Mouse (Mus musculus) inflammation-experienced regulatory T-cells, adult 6 months (primary cell): ENCODE measurements around the gene Gstp1. TPM values are rescaled to one million over a fixed set of nuclear protein-coding genes. Genes with fewer than 3 reads are reported as not detected.

Experiments used
- ATAC-seq: one replicate; pipeline ENCODE4 v1.8.0; 2017
- polyA plus RNA-seq, 3 experiments: library from polyadenylated mRNA; unstranded; fragments of 100-300 nt; shearing (Covaris generic); gene quantifications; one replicate each; pipeline ENCODE4 v1.2.1; 2017

Gstp1 gene
- polyA plus RNA-seq, 3 experiments from 2014 or later = 417 to 553 (median 508) TPM

DNA sequence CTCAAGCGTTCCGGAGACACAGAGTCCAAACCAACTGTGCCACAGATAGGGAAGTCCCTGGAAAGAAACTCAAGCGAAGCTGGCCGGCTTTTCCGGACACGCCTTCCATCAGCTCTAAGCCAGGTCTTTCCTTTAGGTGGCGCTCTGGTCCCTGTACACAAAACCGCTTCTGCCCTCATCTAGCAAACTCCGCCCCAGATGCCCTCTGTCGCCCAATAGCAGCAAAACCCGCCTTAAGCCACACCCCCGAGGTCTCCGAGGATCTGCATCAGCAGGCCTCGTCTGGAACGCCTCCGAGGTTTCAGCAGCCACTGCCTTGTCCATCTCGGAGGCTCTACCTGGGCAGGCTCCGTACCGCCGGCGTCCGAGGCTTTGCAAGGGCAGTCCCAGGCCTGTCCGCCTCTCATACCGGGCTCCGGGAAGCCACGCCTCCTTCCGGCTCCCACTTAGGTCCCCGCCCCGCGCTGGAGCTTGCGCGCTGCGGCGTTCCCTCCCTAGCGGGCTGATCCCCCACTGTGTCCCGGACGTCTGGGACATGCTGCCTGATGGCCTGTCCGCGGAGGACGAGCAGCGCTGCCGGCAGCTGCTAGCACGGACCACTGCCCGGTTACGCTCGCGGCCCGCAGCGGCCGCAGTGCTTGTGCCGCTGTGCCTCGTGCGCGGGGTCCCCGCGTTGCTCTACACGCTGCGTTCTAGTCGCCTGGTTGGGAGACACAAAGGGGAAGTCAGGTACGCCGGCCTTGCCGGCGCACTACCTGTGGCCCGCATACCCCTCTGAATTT lies 37.5 kb downstream of the Gstp1 start, which contains the start of the genes Nudt8 and Gm49405:
TSS of gene Nudt8 (plus strand) at position 462 of the 782 bp plus-strand sequence.
TSS of gene Gm49405 (plus strand) at position 508 of the 782 bp plus-strand sequence.
- peak; percentile 93 for ATAC-seq

DNA sequence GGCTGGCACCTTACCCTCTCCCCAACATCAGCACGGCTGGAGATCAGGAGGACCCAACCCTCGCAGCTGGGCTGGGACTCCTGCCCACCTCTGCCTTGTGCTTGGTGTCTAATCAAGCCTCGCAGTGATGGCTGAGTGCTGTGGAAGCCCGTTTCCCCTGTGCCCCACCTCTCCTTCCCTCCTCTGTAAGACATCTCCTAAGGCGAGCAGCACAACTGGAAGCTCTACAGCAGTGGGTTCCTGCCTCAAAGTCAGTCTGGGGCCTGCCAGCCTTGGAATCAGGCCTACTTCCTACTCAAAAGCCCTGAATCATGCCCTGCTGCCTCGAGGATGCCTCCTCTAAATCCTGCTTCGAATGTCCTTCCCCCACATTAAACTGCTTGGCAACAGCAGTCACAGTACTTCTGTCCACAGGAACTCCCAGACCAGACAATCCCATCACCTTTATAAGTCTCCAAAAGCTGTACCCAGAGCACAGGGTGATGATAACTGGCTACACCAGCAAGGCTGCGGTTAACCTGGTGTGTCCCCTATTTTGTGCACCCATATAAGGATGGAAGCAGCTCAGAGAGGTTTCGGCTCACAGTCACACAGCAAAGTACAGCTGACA lies 38.6 kb downstream of the Gstp1 start:
- no peak for ATAC-seq

DNA sequence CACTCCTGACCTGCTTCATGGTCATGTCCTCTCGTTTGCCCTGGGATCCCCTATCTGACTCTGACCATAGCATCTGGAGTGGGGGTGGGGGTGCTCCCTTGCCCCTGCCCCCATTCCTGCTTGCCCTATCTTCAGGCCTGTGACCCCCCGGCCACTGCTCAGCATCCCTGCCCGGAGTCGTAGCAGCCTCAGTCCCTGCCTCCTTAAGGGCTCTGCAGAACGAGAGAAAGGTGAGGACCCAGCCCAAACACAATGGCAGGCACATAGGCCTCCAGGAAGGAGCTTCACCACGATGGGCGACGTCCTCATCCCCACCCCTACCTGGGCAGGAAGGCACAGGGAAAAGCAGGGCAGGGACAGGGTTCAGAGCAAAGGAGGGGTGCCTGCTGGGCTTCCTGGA lies 39.5 kb downstream of the Gstp1 start:
- no peak for ATAC-seq

DNA sequence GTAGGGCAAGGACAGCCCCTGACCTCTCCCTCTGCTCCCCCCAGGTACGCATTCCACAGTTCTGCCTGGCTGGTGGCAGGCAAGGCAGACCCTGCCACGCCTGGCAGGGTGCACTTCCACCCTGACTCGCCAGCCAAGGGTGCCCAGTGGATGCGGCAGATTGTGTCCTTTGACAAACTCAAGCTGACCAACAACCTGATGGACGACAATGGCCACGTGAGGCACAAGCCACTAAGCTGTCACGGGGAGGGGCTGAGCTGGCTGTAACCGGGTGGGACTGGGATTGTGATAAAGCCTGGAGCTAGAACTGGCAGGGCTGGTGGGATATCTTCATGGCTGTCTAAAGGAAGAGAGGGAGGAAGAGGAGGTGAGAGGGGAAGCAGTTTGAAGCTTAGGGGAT lies 40.6 kb downstream of the Gstp1 start:
- no peak for ATAC-seq

DNA sequence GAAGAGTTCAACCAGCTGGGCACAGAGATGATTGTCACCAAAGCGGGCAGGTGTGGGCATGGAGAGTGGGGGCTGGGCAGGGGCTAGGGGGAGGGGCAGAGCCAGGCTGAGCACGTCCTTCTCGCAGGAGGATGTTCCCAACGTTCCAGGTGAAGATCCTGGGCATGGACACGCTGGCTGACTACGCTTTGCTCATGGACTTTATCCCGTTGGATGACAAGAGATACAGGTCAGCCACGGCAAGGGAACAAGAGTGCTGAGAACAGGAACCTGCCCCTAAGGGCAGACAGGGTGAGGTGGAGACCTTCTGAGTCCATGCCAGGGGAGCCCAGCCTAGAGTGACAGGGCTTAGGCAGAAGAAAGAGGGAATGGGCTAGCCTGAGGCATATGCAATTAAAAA lies 41.0 kb downstream of the Gstp1 start:
- no peak for ATAC-seq

DNA sequence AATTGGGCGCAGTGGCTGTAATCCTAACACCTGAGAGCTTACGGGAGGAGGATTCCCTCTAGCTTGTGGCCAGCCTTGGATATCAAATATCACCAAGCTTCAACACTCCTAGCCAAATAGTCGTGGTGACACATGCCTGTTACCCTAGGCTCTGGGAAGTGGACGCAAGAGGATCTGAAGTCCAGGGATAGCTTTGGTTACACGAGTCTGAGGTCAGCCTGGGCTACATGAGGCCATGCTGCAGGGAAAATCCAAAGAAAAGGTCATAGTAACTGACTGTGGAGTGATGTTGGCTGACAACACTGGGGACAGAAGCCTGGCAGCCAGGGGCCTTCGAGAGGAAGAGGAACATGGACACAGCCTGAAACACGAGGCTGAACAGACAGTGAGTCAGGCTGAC lies 41.7 kb downstream of the Gstp1 start:
- ATAC-seq = no peak

DNA sequence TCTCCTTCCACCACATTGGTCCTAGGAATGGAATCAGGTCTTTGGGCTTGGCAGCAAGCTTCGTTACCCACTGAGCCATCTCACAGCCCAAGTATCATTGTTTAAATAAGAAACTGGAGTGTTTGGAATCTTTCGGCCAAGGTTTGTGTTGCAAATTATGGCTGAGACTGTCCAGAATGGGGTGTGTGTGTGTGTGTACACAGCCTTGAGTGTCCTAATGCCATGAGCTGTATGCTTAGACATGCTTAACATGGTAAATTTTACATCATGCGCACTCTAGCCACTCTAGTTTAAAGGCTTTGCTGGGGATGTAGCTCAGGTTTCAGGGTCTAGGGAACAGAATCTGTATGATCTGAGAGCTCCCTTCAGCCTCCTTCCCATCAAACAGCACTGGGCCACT lies 42.3 kb downstream of the Gstp1 start:
- no peak for ATAC-seq

DNA sequence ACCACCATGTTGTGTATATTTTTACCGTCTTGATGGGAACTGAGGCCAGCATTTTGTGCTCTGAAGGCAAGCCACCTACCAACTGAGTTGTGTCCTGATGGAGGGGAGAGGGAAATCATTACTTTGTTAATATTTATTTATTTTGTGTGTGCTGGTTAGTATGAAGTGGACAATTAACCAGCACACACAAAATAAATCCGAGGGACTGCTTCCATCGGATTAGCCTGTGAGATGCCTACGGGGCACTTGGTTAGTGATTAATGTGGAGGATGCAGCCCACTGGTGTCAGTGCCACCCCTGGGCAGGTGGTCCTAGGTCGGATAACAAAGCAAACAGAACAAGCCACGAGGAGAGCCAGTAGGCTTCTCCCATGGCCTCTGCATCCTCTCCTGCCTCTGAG lies 42.9 kb downstream of the Gstp1 start:
- no peak for ATAC-seq

DNA sequence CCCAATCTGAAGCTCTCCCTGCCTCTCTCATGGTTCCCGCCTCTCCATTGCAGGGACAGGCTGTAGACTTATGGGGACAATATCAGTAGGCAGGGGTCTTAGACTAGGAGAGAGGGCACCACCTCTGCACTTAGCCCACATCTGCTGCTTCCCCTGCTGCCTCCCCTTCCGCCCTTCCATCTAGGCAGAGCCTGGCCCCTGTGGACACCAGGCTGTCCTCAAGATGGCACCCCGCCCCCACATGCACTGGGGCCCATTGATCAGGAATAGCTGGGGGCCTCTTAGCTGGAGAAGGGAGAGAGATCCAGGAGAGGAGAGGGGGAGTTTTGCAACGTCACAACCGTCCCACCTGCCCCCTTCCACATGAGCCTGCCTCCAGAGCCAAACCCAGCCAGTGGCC lies 45.4 kb downstream of the Gstp1 start, which contains the start of gene Tbx10:
TSS of gene Tbx10 (plus strand) at position 337 of the 400 bp plus-strand sequence.
- ATAC-seq = no peak

DNA sequence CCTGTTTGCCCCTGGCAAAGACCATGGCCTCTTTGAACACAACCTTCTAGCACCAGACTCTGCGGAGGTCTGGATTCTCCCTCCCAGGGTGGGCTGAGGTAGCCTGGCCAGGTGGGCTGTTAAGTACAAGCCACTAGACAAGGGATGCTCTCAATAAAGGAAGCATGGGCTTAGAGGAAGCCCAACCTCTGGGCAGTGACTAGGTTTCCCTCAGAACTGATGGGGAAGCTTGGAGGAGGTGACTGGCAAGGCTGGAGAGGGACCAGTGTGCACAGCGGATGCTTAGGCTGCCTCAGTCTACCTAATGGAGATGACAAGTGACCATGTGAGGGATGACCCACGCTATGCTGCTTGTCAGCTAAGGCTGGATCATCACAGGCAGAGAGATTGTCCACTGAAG lies 45.8 kb downstream of the Gstp1 start:
- ATAC-seq = no peak

DNA sequence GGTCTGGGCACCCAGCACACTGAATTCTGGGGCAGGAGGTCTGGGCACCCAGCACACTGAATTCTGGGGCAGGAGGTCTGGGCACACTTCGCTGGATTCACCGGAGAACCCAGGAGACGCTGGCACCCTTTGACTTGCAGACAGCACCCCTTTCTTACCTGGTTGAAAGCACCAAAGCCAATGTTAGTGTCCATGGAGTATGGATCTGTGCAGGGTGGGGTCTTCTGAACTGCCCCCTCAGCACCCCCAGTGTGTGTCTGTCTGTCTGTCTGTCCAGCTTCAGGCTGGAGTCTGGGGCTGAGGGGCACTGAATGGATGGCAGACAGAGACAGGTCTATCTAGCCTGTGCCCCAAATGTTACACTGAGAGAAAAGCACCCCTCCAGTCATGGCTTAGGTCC lies 46.2 kb downstream of the Gstp1 start:
- ATAC-seq = no peak

DNA sequence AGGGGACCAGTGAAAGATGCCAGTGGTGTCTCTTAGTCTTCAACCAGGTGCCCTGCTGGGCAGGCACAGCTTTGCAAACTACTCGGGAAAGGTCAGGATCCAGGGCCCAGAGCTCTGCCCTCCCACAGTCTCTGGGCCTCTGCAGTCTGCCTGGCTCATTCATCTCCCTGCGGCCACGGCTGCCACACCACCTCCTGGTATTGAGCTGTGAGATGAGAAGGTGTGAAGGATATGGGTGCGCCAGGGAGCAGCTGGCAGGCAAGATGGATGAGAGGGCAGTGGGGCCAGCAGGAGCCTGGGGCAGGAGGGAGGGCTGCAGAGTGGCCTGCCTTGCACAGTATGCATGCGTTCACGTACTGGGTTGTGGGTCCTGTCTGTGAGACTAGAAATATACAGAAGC lies 47.0 kb downstream of the Gstp1 start:
- ATAC-seq = no peak

DNA sequence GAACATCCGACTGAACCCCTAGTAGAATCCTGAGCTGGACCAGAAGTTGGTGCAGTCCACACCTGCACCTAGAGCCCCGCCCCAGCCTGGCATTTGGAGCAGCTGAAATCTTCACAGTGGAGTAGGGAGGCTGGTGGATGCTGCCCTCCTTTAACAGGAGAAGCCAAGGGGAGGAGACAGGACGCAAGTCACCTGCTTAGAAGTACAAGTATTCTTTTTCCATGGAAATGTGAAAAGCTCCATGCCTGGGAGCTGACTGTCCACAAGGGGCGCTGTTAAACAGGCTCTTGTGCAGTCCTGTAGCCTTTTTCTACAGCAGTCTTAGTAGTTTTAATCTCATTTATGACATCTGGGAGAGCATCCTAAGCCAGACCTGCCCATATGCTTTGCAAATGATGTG lies 49.0 kb downstream of the Gstp1 start:
- no peak for ATAC-seq

DNA sequence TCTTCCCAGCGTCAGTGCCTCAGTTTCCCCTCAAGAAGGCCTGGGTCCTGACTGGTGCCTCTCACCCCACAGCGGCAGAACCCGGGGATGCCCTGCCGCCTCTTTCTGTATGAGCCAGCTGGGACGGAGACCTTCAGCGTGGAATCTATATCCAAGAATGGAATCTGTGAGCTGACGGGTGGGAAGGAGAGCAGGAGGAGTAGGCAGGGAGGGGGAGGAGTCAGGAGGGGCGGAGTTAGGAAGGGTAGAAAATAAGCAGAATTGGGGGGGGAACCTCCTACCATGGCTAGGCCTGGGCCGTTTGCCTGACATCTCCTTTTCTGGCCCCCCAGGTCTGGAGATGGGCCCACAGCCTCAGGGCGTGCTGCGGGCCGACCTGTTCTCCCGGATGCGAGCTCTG lies 49.7 kb downstream of the Gstp1 start:
- no peak for ATAC-seq

DNA sequence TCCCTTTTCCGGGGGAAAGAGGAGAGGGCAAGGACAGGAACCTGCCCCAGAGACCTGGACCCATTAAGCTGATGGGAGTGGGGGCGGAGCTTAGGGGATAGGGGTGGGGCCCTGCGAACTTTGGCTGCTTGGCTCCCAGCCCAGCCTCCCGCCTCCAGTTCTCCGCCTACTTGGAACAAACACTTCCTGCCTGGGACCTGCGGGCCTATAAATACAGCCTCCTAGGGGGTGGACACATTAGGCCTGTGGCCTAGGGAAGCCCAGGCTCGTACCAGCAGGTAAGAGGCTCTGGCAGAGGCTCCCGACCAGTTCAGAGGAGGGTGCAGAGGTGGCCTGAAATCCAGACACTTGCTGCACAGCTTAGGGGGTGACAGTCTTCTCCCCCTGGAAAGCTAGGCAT lies 51.5 kb downstream of the Gstp1 start, which contains the start of gene Acy3:
TSS of gene Acy3 (plus strand) at position 237 of the 400 bp plus-strand sequence.
- no peak for ATAC-seq

Other genes with a start within 250 kb of the Gstp1 start
- gene Chka, start 186.2 kb downstream of the Gstp1 start, polyA plus RNA-seq = 1 to 10 TPM; 1.6 to 4.9 (median 4.3) TPM
- gene Tcirg1, start 130.9 kb downstream of the Gstp1 start, polyA plus RNA-seq = 10 to 100 TPM; 57.2 to 85.0 (median 60.4) TPM
- gene Ndufs8, start 125.2 kb downstream of the Gstp1 start, polyA plus RNA-seq = 100 to 1,000 TPM; 219 to 266 (median 256) TPM
- under 1 TPM in 1 of 3 experiments, not detected in 2; 0.36 TPM for gene Aldh3b1, start 108.2 kb downstream of the Gstp1 start, polyA plus RNA-seq
- gene Unc93b1, start 102.8 kb downstream of the Gstp1 start, polyA plus RNA-seq = 10 to 100 TPM; 23.5 to 38.0 (median 26.2) TPM
- not detected for gene Aldh3b3, start 79.3 kb downstream of the Gstp1 start, polyA plus RNA-seq
- not detected for gene Aldh3b2, start 65.7 kb downstream of the Gstp1 start, polyA plus RNA-seq
- 1 to 10 TPM in 2 of 3 experiments, under 1 TPM in 1; 0.73 to 2.3 (median 2.2) TPM for gene Acy3, start 51.4 kb downstream of the Gstp1 start, polyA plus RNA-seq
- not detected for gene Tbx10, start 45.2 kb downstream of the Gstp1 start, polyA plus RNA-seq
- 10 to 100 TPM; 10.3 to 16.2 (median 15.9) TPM for gene Nudt8, start 37.4 kb downstream of the Gstp1 start, polyA plus RNA-seq
- gene Gm49405, start 37.4 kb downstream of the Gstp1 start, polyA plus RNA-seq = under 1 TPM; 0.16 to 0.99 (median 0.44) TPM
- 1 to 10 TPM in 2 of 3 experiments, under 1 TPM in 1; 0.31 to 2.8 (median 1.6) TPM for gene Doc2g, start 34.7 kb downstream of the Gstp1 start, polyA plus RNA-seq
- gene Ndufv1, start 25.2 kb downstream of the Gstp1 start, polyA plus RNA-seq = 100 to 1,000 TPM; 104 to 136 (median 114) TPM
- gene Gstp2, start 8.0 kb upstream of the Gstp1 start, polyA plus RNA-seq = 10 to 100 TPM in 1 of 3 experiments, 1 to 10 TPM in 1, under 1 TPM in 1; 0.72 to 12.0 (median 5.0) TPM
- 100 to 1,000 TPM; 178 to 293 (median 197) TPM for gene Gstp3, start 21.6 kb upstream of the Gstp1 start, polyA plus RNA-seq
- gene Cabp2, start 43.6 kb upstream of the Gstp1 start, polyA plus RNA-seq = not detected
- 100 to 1,000 TPM; 329 to 406 (median 406) TPM for gene Cdk2ap2, start 59.2 kb upstream of the Gstp1 start, polyA plus RNA-seq
- gene Pitpnm1, start 62.0 kb upstream of the Gstp1 start, polyA plus RNA-seq = 100 to 1,000 TPM in 1 of 3 experiments, 10 to 100 TPM in 2; 80.6 to 147 (median 88.8) TPM
- gene Aip, start 87.9 kb upstream of the Gstp1 start, polyA plus RNA-seq = 100 to 1,000 TPM; 171 to 228 (median 197) TPM
- under 1 TPM in 1 of 3 experiments, not detected in 2; 0.22 TPM for gene Gpr152, start 101.8 kb upstream of the Gstp1 start, polyA plus RNA-seq
- 1 to 10 TPM in 1 of 3 experiments, under 1 TPM in 2; 0.91 to 1.1 (median 0.97) TPM for gene Cabp4, start 106.0 kb upstream of the Gstp1 start, polyA plus RNA-seq
- 100 to 1,000 TPM; 228 to 269 (median 241) TPM for gene Coro1b, start 110.6 kb upstream of the Gstp1 start, polyA plus RNA-seq
- 100 to 1,000 TPM; 802 to 889 (median 855) TPM for gene Ptprcap, start 115.6 kb upstream of the Gstp1 start, polyA plus RNA-seq
- gene Rps6kb2, start 125.4 kb upstream of the Gstp1 start, polyA plus RNA-seq = 10 to 100 TPM; 26.3 to 35.3 (median 30.1) TPM
- gene Carns1, start 137.5 kb upstream of the Gstp1 start, polyA plus RNA-seq = 10 to 100 TPM in 2 of 3 experiments, 1 to 10 TPM in 1; 5.2 to 12.9 (median 11.9) TPM
- 100 to 1,000 TPM; 608 to 658 (median 621) TPM for gene Tbc1d10c, start 153.3 kb upstream of the Gstp1 start, polyA plus RNA-seq
- gene Ppp1ca, start 154.1 kb upstream of the Gstp1 start, polyA plus RNA-seq = 1,000 to 10,000 TPM in 1 of 3 experiments, 100 to 1,000 TPM in 2; 808 to 1,210 (median 823) TPM
- 10 to 100 TPM; 43.6 to 63.0 (median 59.1) TPM for gene Rad9a, start 163.7 kb upstream of the Gstp1 start, polyA plus RNA-seq
- gene Clcf1, start 176.3 kb upstream of the Gstp1 start, polyA plus RNA-seq = 10 to 100 TPM; 13.4 to 51.6 (median 33.9) TPM
- gene AC109138.7, start 176.4 kb upstream of the Gstp1 start, polyA plus RNA-seq = not detected
- 100 to 1,000 TPM in 2 of 3 experiments, 10 to 100 TPM in 1; 96.4 to 134 (median 118) TPM for gene Pold4, start 193.9 kb upstream of the Gstp1 start, polyA plus RNA-seq
- gene Ssh3, start 231.2 kb upstream of the Gstp1 start, polyA plus RNA-seq = 10 to 100 TPM in 2 of 3 experiments, 1 to 10 TPM in 1; 9.6 to 14.5 (median 13.6) TPM
- gene Ankrd13d, start 245.2 kb upstream of the Gstp1 start, polyA plus RNA-seq = 1 to 10 TPM in 2 of 3 experiments, under 1 TPM in 1; 0.87 to 3.0 (median 2.3) TPM